Mouse (Mus musculus) limb, embryonic 11.5 days (tissue): Measurements from ENCODE around the gene Tbc1d16. TPM values are rescaled to one million over a fixed set of nuclear protein-coding genes. Genes with fewer than 3 reads are reported as not detected.
A peak's percentile ranks its signal among the peaks of the same experiment; 100 is the strongest.

ENCODE experiments used
- ATAC-seq: fragments of 200-750 bp; cut with Nextera tagmentation; 2 replicates; pipeline ENCODE4 v1.8.0; 2017; ENCODE audit warnings: low read depth; ENCODE audit not compliant: insufficient number of reproducible peaks, low FRiP score, low TSS enrichment
- DNase-seq: peaks from one replicate; pipeline ENCODE4 v3.0.0-alpha.2; 2015; ENCODE audit warnings: low spot score
- H3K27ac ChIP-seq: fragments of 300-500 bp; sonication (generic); replicated peaks from 2 replicates; pipeline ENCODE4 v1.5.1; 2014; ENCODE audit warnings: low read depth, mild to moderate bottlenecking, low read length
- H3K27me3 ChIP-seq: fragments of 300-500 bp; sonication (generic); 2 replicates; pipeline ENCODE4 v1.6.1; 2014; ENCODE audit warnings: mild to moderate bottlenecking, low read length, mixed read lengths; ENCODE audit not compliant: control insufficient read depth, insufficient read depth
- H3K36me3 ChIP-seq: fragments of 300-500 bp; sonication (generic); 2 replicates; pipeline ENCODE4 v1.6.1; 2014; ENCODE audit warnings: mild to moderate bottlenecking, low read length, moderate library complexity, mixed read lengths; ENCODE audit not compliant: control insufficient read depth, insufficient read depth
- H3K4me1 ChIP-seq: fragments of 300-500 bp; sonication (generic); 2 replicates; pipeline ENCODE4 v1.6.1; 2014; ENCODE audit warnings: low read length, mixed read lengths; ENCODE audit not compliant: control insufficient read depth, insufficient read depth
- H3K4me2 ChIP-seq: fragments of 300-500 bp; sonication (generic); 2 replicates; pipeline ENCODE4 v1.6.1; 2014; ENCODE audit warnings: low read depth, mild to moderate bottlenecking, moderate library complexity; ENCODE audit not compliant: severe bottlenecking
- H3K4me3 ChIP-seq: fragments of 300-500 bp; sonication (generic); 2 replicates; pipeline ENCODE4 v1.5.1; 2014; ENCODE audit warnings: low read depth, low read length
- H3K9ac ChIP-seq: fragments of 300-500 bp; sonication (generic); 2 replicates; pipeline ENCODE4 v1.6.1; 2014; ENCODE audit warnings: mild to moderate bottlenecking, low read length
- H3K9me3 ChIP-seq: fragments of 300-500 bp; sonication (generic); 2 replicates; pipeline ENCODE4 v1.6.1; 2016; ENCODE audit warnings: low read length; ENCODE audit not compliant: control insufficient read depth
- WGBS: fragments of 180-500 bp; shearing (Covaris S2); extraction: QIAGEN DNeasy Blood & Tissue Kit; methylation state at CpG from one replicate; pipeline ENCODE4 v1.1.7; 2014; 5-methylcytosine and 5-hydroxymethylcytosine counted together
- polyA plus RNA-seq: library from polyadenylated mRNA; unstranded; fragments of >200 nt; fragmentation: Nextera tagmentation; extraction: Ambion mirVana; gene quantifications from 2 replicates; pipeline ENCODE4 v1.2.1, GENCODE M21; 2014

Tbc1d16 gene
- polyA plus RNA-seq, 1 experiment from 2014 or later = 10.8 TPM

GRCm38 (mm10) chr11:119208870-119209370, 19.4 kb downstream of the Tbc1d16 start:
- Histone ChIP-seq H3K9ac (no peak overlapping the region), H3K4me3 (no peak overlapping the region), H3K4me2 (no peak overlapping the region), H3K4me1 (peaks cover 15% of the 10 kb centered on the region), H3K9me3 (no peaks in the 10 kb centered on the region), H3K27ac (no peak overlapping the region), H3K27me3 (no peaks in the 10 kb centered on the region), H3K36me3 (peaks cover 10% of the 10 kb centered on the region)
- ATAC-seq (no peak), DNase-seq (no peak)
- 95% methylated on average over 20 of the region's 20 CpGs for WGBS

DNA sequence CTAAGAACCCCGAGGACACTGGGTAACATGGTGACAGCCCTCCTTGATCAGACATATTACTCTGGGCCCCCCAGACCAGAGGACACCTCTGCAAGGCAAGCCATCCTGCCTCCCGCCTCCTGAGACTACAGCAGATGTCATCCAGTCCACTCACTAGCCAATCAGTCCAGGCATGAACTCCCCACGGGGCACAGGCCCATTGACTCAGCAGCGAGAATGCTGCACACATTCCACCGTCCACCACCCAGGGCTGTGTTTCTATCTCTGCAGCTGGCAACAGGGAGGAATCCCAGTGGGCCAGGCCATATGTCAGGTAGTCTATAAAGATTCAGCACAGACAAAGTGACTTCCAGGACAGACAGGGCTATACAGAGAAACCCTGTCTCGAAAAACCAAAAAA, 20.3 kb downstream of the Tbc1d16 start:
- 91% methylated on average over 6 of the region's 6 CpGs for WGBS
- Histone ChIP-seq H3K9ac (no peak overlapping the region), H3K27me3 (no peaks in the 10 kb centered on the region), H3K4me2 (no peak overlapping the region), H3K36me3 (peaks cover 10% of the 10 kb centered on the region), H3K4me1 (peaks cover 8% of the 10 kb centered on the region), H3K4me3 (no peak overlapping the region), H3K9me3 (no peaks in the 10 kb centered on the region), H3K27ac (no peak overlapping the region)
- DNase-seq (no peak), ATAC-seq (no peak)

GRCm38 (mm10) chr11:119206562-119206961, 21.7 kb downstream of the Tbc1d16 start:
- Histone ChIP-seq H3K4me1 (peaks cover 2% of the 10 kb centered on the region), H3K4me3 (no peak overlapping the region), H3K9ac (no peak overlapping the region), H3K4me2 (no peak overlapping the region), H3K27ac (no peak overlapping the region), H3K36me3 (peaks cover 10% of the 10 kb centered on the region), H3K9me3 (no peaks in the 10 kb centered on the region), H3K27me3 (no peaks in the 10 kb centered on the region)
- DNase-seq (peak; percentile 82), ATAC-seq (no peak)
- WGBS = 47% methylated on average over 5 of the region's 5 CpGs

- Histone ChIP-seq H3K4me2 (no peak overlapping the region), H3K36me3 (peaks cover 10% of the 10 kb centered on the region), H3K9me3 (no peaks in the 10 kb centered on the region), H3K4me1 (no peaks in the 10 kb centered on the region), H3K27ac (no peak overlapping the region), H3K4me3 (no peak overlapping the region), H3K9ac (no peak overlapping the region), H3K27me3 (no peaks in the 10 kb centered on the region)
- DNase-seq = no peak
- WGBS = 90% methylated on average over 10 of the region's 10 CpGs
- ATAC-seq = no peak
Observed at GRCm38 (mm10) chr11:119205738-119206137, 22.6 kb downstream of the Tbc1d16 start.

- Histone ChIP-seq H3K9ac (no peak overlapping the region), H3K27me3 (no peaks in the 10 kb centered on the region), H3K4me3 (no peak overlapping the region), H3K4me1 (peaks cover 2% of the 10 kb centered on the region; the same call in 1 of the 2 replicates), H3K4me2 (no peak overlapping the region), H3K36me3 (peaks cover 4% of the 10 kb centered on the region), H3K9me3 (no peaks in the 10 kb centered on the region), H3K27ac (no peak overlapping the region)
- DNase-seq = peak; percentile 62
- 51% methylated on average over 5 of the region's 5 CpGs for WGBS
- ATAC-seq = no peak
Observed at GRCm38 (mm10) chr11:119203423-119203822, 24.9 kb downstream of the Tbc1d16 start.

DNA sequence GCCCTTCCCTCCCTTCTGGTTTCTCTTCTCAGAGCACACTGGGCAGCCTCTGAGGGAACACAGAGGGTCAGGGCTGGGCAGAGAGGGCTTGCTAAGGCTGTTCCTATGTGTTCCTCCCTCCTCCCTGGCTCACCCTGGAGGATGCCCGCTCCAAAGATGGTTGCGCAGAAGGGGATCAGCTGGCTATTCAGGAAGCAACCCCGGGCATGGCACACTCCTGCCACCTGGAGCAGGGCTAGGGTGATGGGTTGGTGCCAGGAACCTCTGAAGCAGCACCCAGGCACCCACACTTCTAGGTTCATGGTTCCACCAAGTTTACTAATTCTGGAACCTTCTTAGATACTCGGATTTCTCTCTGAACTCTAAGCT, 29.1 kb downstream of the Tbc1d16 start:
- Histone ChIP-seq H3K27me3 (no peaks in the 10 kb centered on the region), H3K9me3 (no peaks in the 10 kb centered on the region), H3K4me2 (no peak overlapping the region; the same call in 1 of the 2 replicates), H3K9ac (no peak overlapping the region), H3K36me3 (peaks cover 4% of the 10 kb centered on the region; the same call in 1 of the 2 replicates), H3K4me3 (no peak overlapping the region), H3K27ac (no peak overlapping the region), H3K4me1 (peaks cover 2% of the 10 kb centered on the region; the same call in 1 of the 2 replicates)
- ATAC-seq = no peak
- 80% methylated on average over 4 of the region's 4 CpGs for WGBS
- no peak for DNase-seq

GRCm38 (mm10) chr11:119198564-119199232, 29.6 kb downstream of the Tbc1d16 start:
- Histone ChIP-seq H3K27ac (no peak overlapping the region), H3K27me3 (no peaks in the 10 kb centered on the region), H3K4me2 (no peak overlapping the region), H3K4me3 (no peak overlapping the region), H3K9ac (no peak overlapping the region; the same call in 1 of the 2 replicates), H3K4me1 (peaks cover 2% of the 10 kb centered on the region; the same call in 1 of the 2 replicates), H3K36me3 (peaks cover 4% of the 10 kb centered on the region; the same call in 1 of the 2 replicates), H3K9me3 (no peaks in the 10 kb centered on the region)
- 50% methylated on average over 26 of the region's 26 CpGs for WGBS
- ATAC-seq (no peak), DNase-seq (peak; percentile 55)

DNA sequence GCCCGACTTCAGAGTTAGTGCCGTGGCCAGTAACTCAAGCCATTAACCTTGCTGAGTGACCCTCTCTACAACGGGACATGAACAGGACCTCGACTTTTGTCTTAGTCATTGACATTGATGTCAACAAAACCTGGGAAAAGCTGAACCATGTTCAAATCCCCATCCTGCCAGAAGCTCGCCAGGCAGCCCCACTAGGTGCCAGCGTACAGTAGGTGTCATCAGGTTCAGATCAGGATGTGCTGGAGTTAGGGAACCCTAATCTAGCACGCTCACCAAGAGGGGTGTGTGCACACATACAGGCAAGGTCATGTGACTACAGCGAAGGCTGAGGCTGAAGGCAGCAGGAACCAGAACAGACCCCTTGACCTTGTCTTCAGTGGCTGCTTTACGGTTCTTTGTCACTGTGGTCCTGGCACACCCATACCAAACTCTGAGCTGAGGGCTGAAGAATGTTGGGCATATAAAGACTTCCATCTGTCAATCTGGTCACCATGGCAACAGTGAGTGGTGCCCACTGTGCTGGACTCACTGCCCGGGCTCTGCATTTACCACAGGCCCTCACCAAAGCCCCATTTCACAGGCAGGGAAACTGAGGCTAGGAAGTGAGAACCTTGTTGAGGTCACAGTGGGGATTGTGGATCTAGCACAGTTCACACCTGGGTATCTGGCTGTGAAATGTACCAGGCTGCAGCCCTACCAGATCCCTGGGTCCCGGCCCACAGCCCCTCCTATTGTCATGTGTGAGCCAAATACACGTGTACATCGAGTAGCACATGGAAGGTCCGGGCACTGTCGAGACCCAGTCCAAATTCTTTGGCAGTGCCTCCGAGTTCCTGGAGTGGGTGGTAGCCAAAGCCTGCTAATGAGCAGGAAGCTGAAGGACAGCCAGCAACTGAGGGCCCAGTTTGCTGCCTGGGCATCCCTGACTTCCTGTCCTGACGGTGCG, 30.4 kb downstream of the Tbc1d16 start:
- H3K36me3 ChIP-seq = peaks cover 4% of the 10 kb centered on the region; the same call in 1 of the 2 replicates
- no peak for ATAC-seq
- WGBS = 90% methylated on average over 18 of the region's 18 CpGs

More for the DNA sequence above, 30.4 kb downstream of the Tbc1d16 start:
- Histone ChIP-seq H3K4me1 (peaks cover 2% of the 10 kb centered on the region; the same call in 1 of the 2 replicates), H3K9ac (no peak overlapping the region), H3K4me2 (no peak overlapping the region), H3K27me3 (no peaks in the 10 kb centered on the region), H3K4me3 (no peak overlapping the region), H3K9me3 (no peaks in the 10 kb centered on the region), H3K27ac (no peak overlapping the region)
- no peak for DNase-seq
